Mouse (Mus musculus) right cerebral cortex, postnatal 4 days (tissue): ENCODE results near the gene Dock10.
A peak's percentile ranks its signal among the peaks of the same experiment; 100 is the strongest.

Source experiments
- DNase-seq: peaks from one replicate; pipeline ENCODE4 v3.0.0-alpha.2; 2022

The Dock10 gene

GRCm38 (mm10) chr1:80727403-80727802 lies 30.9 kb downstream of the Dock10 start:
- no peak for DNase-seq

DNA sequence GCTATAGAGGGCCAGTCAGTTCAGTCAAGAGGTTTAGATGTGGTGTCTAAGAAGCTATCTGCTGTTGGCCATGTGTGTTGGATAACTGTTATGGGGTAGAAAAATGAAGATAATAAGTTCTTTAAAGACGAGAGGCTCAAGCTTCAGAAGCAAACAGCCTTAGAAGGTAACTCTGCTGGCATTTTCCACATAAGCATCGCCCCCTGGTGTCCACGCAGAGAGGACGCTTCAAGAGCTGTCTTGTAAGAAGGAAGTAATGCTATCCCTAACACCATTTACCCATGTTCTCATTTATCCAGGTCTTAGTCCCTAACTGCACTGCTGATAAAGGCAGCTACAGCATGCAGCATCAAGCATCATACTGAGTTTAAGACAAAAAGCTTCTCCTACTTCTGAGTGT lies 35.7 kb downstream of the Dock10 start:
- peak; percentile 45 for DNase-seq

GRCm38 (mm10) chr1:80722001-80722400 lies 36.3 kb downstream of the Dock10 start:
- no peak for DNase-seq

DNA sequence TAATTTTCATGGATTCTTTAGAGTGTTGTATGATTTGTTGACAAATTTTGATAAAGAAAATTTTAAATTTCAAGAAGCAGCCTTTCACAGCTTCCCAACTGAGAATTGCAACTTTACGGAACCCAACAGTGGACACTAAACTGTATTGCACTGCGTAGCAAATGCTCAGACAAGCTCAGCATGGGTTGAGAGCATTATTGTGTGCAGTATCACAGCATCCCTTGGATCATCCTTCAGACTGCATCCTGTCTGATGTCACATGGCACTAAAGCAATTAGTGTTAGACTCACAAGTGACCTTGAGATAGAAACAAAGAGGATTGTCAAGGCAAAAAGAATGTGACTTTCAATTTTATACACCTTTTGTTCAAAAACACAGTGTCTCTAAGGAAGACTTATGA lies 37.1 kb downstream of the Dock10 start:
- no peak for DNase-seq

DNA sequence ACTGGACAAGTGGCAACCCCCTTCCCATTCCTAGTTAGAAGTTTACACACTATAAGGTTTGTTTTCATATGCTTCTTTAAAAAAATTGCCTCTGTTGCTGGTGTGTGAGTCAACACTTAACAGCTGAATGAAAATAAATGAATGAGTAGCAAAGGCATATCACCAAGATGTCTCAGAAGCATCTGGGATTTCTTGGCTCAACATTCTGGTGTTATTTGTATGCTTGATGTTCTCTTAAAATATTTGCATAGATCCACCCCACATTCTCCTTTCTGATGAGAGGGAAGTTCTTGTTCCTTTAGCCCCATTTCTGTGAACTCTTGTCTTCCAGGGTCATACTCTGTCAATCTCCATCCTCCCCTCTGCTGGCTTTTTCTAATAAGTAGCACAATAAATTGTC lies 38.2 kb downstream of the Dock10 start:
- no peak for DNase-seq

- no peak for DNase-seq
Measured at GRCm38 (mm10) chr1:80719436-80719835, 38.9 kb downstream of the Dock10 start.

- DNase-seq = no peak
Measured at GRCm38 (mm10) chr1:80718666-80719065, 39.7 kb downstream of the Dock10 start.

DNA sequence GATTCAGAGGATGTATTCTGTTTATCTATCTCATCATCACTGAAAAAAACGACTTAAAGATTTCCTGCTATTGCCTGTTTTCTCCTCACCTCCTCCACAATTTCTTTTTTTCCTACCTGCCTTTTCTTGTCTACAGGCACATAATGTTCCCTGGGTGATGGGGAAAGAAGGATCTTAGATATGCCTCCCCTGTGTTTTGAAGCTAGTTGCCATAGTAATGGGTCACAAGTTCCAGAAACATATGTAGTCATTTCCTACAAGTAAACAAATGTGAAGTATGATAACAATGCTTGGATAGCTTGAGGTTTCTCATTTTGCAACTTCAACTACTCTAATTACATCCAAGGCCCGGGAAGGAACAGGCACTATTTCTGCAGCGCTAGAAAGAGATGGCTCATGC lies 42.4 kb downstream of the Dock10 start:
- no peak for DNase-seq

- DNase-seq = no peak
Measured at GRCm38 (mm10) chr1:80713920-80714319, 44.4 kb downstream of the Dock10 start.

DNA sequence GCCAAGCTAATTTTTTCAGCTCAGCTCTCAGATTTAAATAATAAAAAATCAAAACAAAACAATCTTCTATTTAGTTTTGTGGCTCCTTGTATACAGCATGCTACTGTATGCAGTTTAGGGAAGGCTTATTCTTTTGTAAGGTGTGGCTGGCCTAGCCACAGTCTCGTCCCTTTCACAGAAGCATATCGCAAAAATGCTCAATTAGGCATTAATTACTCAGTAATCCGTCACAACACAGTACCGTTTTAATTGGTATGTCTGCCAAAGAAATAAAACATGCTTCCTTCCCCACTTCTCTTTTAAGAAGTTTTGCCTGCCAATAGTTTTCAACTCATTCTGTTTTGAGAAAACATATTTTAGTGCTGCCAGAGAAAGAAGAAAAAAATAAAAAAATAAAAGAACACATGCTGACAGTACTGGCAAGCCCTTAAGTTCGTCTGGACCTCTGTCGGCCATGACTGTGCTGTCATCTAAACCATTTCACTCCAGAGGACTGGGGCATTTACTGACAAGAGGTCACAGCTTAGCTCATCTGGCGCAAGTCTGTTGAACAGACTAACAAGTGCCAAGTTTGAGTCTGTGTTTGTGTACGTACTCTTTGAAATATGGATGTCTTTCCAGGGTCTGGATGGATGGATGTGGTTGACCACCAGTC lies 47.6 kb downstream of the Dock10 start:
- no peak for DNase-seq

DNA sequence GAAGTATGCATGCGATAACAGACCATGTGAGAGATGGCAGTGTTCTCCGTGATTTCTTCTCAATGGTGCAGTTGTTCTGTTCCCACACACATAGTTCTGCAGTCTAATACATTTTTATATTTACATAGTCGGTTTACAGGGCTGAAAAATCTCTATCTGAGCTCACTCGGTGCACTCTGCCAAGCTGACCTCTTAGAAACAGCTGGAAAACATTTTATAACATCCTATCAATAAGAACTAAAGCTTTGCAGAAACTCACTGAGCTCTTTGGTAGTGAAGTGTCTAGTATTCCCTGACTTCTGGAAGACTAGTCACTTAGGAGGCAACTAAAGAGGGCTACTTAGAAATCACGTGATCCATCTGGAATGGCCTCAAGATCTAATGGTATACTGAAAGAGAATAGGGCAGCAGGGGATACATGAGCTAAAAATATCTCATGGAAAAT lies 48.2 kb downstream of the Dock10 start:
- no peak for DNase-seq

GRCm38 (mm10) chr1:80709299-80709698 lies 49.0 kb downstream of the Dock10 start:
- peak; percentile 3 for DNase-seq

DNA sequence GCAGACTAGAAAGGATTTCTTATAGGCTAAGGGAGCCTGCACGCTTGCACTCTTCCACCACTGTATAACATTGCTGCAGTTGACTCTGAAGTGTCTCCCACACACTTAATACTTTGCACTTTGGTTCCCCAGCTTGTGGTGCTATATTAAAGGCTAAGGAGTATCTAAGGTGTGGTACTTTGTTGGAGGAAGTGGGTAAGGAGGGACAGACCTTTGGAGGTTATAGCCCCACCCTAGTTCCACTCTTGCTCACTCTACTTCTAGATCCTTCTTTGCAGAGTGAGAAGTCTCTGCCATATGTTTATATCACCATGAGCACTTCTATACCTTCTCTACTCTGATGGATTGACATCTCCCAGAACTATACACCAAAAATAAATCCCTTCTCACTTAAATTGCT lies 55.0 kb downstream of the Dock10 start:
- DNase-seq = no peak

DNA sequence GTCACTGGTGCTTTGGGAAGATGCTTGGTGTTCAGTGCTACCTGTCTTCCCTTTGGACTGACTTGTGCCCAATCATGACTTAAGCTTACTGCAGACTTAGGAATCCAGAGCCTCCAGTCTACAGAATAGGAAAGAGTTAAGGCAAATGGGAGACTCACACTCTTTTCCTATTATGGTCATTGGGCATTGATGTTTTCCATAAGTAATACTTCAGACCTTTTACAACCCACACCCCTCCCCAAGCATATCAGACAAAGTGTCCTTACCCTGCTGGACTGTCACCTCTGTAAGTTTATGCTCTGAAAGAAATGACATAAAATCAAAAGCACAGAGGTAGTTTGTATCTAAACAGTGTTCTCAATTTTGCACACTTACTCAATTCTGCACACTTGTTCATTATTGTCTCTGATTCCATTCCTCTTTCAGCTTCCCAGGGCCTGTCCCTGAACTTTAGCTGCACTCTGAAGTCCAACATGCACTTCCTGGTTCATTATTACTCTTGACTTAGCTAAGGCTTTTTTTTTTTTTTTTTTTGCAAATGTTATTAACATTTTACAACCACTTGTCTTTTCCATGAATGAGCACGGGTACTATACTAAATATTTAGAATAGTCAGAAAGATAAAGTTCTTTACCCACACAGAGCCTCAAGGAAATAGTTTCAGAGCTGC lies 82.2 kb downstream of the Dock10 start:
- DNase-seq = no peak

- DNase-seq = no peak
Measured at GRCm38 (mm10) chr1:80671730-80672129, 86.6 kb downstream of the Dock10 start.

DNA sequence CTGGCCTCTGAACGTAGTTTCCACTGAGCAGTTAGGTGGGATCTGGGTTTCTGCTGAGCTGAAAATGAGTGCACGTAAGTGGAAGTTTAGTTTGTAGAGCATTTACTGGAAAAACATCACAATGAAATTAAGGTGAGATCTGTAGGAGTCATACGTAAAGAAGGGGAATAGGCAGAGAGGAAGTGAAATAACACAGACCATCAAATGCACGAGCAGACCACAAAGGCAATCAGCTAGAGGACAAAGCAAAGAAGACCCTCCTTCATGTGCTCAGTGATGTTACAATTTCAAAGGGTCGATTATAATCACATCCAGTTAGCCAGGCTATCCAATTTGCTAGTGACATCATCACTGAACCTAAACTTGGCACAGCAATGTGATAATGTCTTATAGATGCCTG lies 87.3 kb downstream of the Dock10 start:
- no peak for DNase-seq

GRCm38 (mm10) chr1:80670387-80670786 lies 87.9 kb downstream of the Dock10 start:
- no peak for DNase-seq

DNA sequence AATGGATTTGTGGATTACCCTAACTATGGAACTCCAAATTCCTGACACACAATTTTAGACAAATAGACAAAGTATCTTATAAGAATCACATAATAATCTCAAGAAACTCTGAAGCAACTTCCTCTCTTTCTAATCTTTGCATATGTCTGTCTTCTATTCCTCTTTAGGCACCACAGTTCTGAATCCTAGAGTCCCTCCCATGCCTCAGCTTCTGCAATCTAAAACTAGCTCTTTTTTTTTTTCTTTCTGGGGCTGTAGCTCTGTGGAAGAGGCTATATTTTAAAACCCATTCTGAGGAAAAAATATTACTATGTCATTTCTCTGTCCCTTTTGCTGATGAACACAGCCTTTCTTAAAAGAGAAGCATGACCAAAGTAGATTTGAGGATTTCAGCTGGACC lies 92.6 kb downstream of the Dock10 start:
- no peak for DNase-seq

DNA sequence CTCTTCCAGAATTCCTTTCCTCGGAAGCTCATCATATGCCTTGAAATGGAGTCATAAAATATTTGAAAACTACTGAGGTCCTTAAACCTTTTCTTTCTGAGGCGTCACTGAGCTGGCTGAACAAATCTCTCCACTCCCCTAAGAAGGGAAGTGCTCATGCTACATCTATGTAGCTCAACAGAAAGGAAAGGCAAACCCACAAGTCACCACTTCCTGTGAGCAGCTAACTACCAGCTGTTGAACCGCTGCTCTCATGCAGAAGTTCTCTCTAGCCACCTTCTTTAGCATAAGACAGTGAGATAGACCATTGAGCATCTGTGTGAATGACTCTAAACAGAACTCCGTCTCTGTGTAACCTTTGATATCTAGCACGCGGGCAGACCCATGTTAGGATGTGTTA lies 93.2 kb downstream of the Dock10 start:
- DNase-seq = no peak

DNA sequence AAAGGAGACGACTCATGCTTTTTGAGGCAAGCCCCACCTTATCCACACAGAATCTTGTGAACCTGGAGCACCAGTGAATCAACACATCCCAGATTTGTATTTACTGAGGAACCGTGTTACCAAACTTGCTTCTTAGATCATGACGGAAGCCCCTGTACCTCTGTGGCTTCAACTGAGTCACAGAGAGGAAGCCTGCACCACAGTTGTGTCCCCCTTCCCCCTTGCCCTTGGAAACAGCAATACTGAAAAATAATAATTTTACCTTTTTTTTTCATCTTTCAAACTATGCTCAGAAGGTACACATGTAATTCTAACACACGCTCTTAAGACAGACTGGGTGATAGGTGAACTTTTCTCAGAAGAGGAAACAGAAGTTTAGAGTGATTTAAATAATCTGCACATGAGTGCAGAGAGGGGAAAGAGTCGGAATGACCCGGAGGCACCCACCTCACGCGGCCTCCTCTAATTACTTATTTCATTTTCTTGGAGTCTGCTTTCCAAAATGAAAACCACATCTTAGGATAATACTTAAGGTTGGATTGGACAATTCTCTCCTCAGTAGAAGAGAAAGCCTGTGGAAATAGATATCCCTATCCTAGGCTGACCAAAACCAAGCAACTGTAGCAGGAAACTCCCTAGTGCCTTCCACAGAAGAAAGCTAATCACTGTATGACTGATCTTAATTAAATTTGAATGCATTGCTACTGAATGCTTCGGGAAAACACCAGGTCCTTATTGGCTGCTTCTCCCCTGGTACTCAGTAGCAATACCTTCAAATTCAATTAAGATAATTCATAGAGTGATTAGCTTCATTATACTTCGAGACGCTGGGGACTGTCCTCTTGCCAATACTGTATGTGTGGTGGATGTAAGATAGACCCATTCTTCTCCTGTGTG lies 96.6 kb downstream of the Dock10 start:
- no peak for DNase-seq

DNA sequence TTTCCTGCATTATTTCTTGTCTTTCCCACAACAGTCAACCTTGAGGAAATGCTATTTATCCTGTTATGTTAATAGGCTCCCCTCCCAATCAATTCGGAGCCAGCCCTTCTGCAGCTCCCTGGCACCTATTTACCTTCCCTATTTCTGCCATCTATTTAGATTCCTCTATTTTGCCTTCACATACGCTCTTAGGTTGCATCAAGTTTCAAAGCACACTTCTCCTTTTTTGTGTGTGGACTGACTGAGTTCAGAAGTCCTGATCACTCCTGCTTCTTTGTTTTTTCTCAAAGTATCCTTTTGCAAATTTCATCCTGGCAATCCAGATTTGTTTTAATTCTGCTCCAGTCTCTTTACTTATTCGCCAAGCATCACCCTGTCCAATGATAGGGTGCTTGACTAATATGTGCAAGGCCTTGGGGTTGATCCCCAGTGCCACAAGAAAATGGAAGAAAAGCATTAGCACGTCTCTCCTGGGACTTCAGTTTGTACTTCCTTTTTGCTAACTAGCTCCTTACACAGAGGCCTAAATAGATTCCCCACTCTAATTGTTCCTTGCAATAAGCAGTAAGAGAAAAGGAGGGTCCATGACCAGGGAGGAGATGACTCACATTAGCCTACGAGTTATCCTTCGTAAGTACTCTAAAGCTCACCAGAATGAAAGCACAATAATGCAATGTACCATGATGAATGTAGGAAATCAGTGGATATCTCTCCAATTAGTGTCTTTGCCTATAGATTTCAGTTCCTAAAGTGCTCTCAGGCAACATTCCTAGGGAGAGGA lies 98.7 kb downstream of the Dock10 start:
- DNase-seq = no peak

DNA sequence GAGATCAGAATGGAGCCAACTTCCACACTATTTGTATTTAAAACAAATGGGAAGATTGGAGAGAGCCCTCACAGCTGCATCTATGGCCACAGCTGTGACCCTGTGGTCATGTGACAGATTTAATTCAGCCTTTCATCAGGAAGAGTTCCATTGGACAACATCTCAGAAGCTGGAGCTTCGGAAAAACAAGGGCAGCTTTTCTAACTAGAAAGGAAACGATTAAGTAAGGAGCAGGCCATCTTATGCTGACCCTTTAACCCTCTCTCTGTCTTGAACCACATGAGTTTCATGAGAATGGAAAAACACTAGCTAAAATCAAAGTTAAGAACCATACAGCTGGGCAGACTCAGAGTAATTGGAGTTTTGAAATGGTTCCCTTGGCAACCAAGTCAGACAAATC lies 101.9 kb downstream of the Dock10 start:
- no peak for DNase-seq

- DNase-seq = no peak
Measured at GRCm38 (mm10) chr1:80655854-80656253, 102.5 kb downstream of the Dock10 start.
